Mouse (Mus musculus) thymus, adult 2 months (tissue): ENCODE measurements at regions not wholly inside any gene's neighbourhood (a gene's known extent, or its start where the extent isn't known, plus 50 kb on each side); places are given as distances from the start of the nearest gene placed in this dataset.

Experiments
- DNase-seq: peaks from one replicate; pipeline ENCODE4 v3.0.0; 2021
- H3K27ac ChIP-seq: fragments of 200-500 bp; 2 replicates; pipeline ENCODE4 v1.5.1; 2012; ENCODE audit warnings: low read length, control low read depth; ENCODE audit not compliant: control insufficient read depth, insufficient read depth
- H3K27me3 ChIP-seq: fragments of 200-500 bp; 2 replicates; pipeline ENCODE4 v1.6.1; 2012; ENCODE audit warnings: mild to moderate bottlenecking, low read length, moderate library complexity, mixed read lengths; ENCODE audit not compliant: control insufficient read depth, insufficient read depth
- H3K36me3 ChIP-seq: fragments of 200-500 bp; 2 replicates; pipeline ENCODE4 v1.6.1; 2012; ENCODE audit warnings: mild to moderate bottlenecking, low read length, moderate library complexity; ENCODE audit not compliant: control insufficient read depth, insufficient read depth
- H3K4me1 ChIP-seq: fragments of 200-500 bp; replicated peaks from 2 replicates; pipeline ENCODE4 v1.6.1; 2012; ENCODE audit warnings: low read length; ENCODE audit not compliant: control insufficient read depth, insufficient read depth
- H3K4me3 ChIP-seq: fragments of 200-500 bp; 2 replicates; pipeline ENCODE4 v1.5.1; 2012; ENCODE audit warnings: mild to moderate bottlenecking, low read length, control low read depth, moderate library complexity; ENCODE audit not compliant: control insufficient read depth, insufficient read depth
- CTCF ChIP-seq: fragments of 200-500 bp; IDR thresholded peaks from 2 replicates; pipeline ENCODE4 v1.5.1; 2012; ENCODE audit warnings: mild to moderate bottlenecking, control low read depth, low read length, moderate library complexity, borderline replicate concordance; ENCODE audit not compliant: control insufficient read depth, poor library complexity, insufficient read depth; ENCODE audit errors: extremely low read depth
- POLR2A ChIP-seq: fragments of 200-500 bp; IDR thresholded peaks from 2 replicates; pipeline ENCODE4 v1.6.1; 2012; ENCODE audit warnings: mild to moderate bottlenecking, low read length, control low read depth, moderate library complexity; ENCODE audit not compliant: control insufficient read depth, poor library complexity, insufficient read depth; ENCODE audit errors: extremely low read depth
- WGBS: fragments of 180-500 bp; shearing (Covaris S2); methylation state at CpG from one replicate; pipeline ENCODE4 v1.1.7; 2018; 5-methylcytosine and 5-hydroxymethylcytosine counted together

DNA sequence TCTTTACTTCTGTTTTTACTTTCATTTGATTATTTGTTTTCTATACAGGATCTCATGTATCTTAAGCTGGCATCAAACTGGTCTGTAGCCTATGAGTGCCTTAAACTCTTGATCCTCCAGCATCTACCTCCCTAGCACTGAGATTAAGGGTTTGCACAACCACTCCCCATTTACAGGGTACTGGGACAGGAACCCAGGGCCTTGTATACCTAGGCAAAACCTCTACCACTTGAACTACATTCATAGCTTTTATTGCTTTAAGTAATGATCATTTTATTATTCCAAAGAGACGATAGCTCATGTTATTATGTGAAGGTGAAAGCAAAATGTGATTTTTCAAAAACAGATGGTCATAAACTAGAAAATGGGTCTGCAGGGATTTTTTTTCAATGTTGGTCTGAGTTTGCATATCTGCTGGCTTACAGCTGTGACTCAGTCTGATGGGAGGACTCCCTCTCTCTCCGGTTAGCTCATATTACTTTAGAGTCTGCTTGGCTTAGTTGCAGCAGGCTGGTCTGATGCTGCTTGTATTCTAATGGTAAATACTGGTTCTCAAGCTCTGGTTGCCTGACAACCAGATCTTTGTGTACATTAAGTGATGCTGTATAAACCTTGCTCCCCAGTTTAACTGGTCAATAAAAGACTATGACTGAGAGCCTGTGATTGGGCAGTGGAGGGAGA is 735.5 kb downstream of the Tmem132b start:
- H3K4me1 ChIP-seq: no peaks in the 10 kb centered on the region
- no peak overlapping the region for H3K27ac ChIP-seq
- DNase-seq: no peak
- no peak for TF ChIP-seq POLR2A
- TF ChIP-seq CTCF: no peak
- H3K27me3 ChIP-seq: no peaks in the 10 kb centered on the region
- whole genome bisulfite sequencing: 74% methylated on average over 2 of the region's 2 CpGs
- no peaks in the 10 kb centered on the region for H3K36me3 ChIP-seq
- H3K4me3 ChIP-seq: no peak overlapping the region

GRCm38 (mm10) chr5:126268592-126268991 is 737.0 kb downstream of the Tmem132b start:
- WGBS: 87% methylated on average over 4 of the region's 4 CpGs
- TF ChIP-seq POLR2A: no peak
- no peak for TF ChIP-seq CTCF
- H3K4me1 ChIP-seq: no peaks in the 10 kb centered on the region
- no peaks in the 10 kb centered on the region for H3K36me3 ChIP-seq
- DNase-seq: no peak
- no peak overlapping the region for H3K4me3 ChIP-seq
- no peaks in the 10 kb centered on the region for H3K27me3 ChIP-seq
- no peak overlapping the region for H3K27ac ChIP-seq

- no peak overlapping the region for H3K4me3 ChIP-seq
Observed at GRCm38 (mm10) chr5:126274316-126274715, 742.7 kb downstream of the Tmem132b start.

GRCm38 (mm10) chr5:126281057-126281728 is 749.6 kb downstream of the Tmem132b start:
- Histone ChIP-seq H3K27me3 (no peaks in the 10 kb centered on the region), H3K4me3 (no peak overlapping the region), H3K36me3 (no peaks in the 10 kb centered on the region), H3K27ac (no peak overlapping the region), H3K4me1 (no peaks in the 10 kb centered on the region)
- TF ChIP-seq POLR2A (no peak), CTCF (no peak)
- DNase-seq: no peak
- 26% methylated on average over 10 of the region's 10 CpGs for WGBS

More at GRCm38 (mm10) chr5:126274316-126274715, 742.7 kb downstream of the Tmem132b start:
- WGBS: 98% methylated on average over 8 of the region's 8 CpGs
- H3K36me3 ChIP-seq: no peaks in the 10 kb centered on the region
- H3K27me3 ChIP-seq: no peaks in the 10 kb centered on the region
- no peak for TF ChIP-seq CTCF
- TF ChIP-seq POLR2A: no peak
- no peak overlapping the region for H3K27ac ChIP-seq
- H3K4me1 ChIP-seq: no peaks in the 10 kb centered on the region
- no peak for DNase-seq

DNA sequence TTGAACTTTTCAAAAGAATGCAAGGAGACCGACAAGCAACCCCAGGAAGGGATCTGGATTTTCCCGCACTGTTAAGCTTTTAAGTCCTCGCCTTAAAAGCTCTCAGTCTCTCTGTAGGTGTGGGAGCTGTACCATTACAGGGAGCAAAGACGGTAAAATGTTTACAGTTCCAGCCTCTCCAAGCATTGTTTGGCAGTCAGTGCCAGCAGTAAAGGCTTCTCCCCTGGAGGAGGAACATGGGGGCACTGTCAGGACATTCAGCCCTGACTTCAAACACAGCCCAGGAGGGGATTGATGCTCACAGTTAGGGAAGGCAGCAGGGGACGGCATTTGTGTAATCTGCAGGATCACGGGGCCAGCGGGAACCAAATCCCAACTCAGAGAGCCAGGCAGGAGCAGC is 750.2 kb downstream of the Tmem132b start:
- WGBS: 26% methylated on average over 7 of the region's 7 CpGs
- TF ChIP-seq POLR2A: no peak
- TF ChIP-seq CTCF: no peak
- H3K27ac ChIP-seq: no peak overlapping the region
- H3K4me3 ChIP-seq: no peak overlapping the region
- no peaks in the 10 kb centered on the region for H3K36me3 ChIP-seq
- H3K27me3 ChIP-seq: no peaks in the 10 kb centered on the region
- H3K4me1 ChIP-seq: no peaks in the 10 kb centered on the region
- DNase-seq: no peak

GRCm38 (mm10) chr5:126324847-126325246 is 793.3 kb downstream of the Tmem132b start:
- 81% methylated on average over 6 of the region's 6 CpGs for WGBS
- no peaks in the 10 kb centered on the region for H3K4me1 ChIP-seq
- H3K27me3 ChIP-seq: no peaks in the 10 kb centered on the region
- no peak for TF ChIP-seq POLR2A
- TF ChIP-seq CTCF: no peak
- no peak for DNase-seq
- no peak overlapping the region for H3K27ac ChIP-seq
- H3K4me3 ChIP-seq: no peak overlapping the region
- no peaks in the 10 kb centered on the region for H3K36me3 ChIP-seq

- Histone ChIP-seq H3K27ac (no peak overlapping the region), H3K4me1 (no peaks in the 10 kb centered on the region), H3K4me3 (no peak overlapping the region), H3K36me3 (no peaks in the 10 kb centered on the region), H3K27me3 (no peaks in the 10 kb centered on the region)
- 43% methylated on average over 3 of the region's 3 CpGs for WGBS
- no peak for DNase-seq
- TF ChIP-seq CTCF (no peak), POLR2A (no peak)
Observed at GRCm38 (mm10) chr5:126328276-126328675, 796.7 kb downstream of the Tmem132b start.
